Mouse (Mus musculus) small intestine, adult 2 months (tissue): ENCODE results near the gene Akap13. TPM values are rescaled to one million over a fixed set of nuclear protein-coding genes. Genes with fewer than 3 reads are reported as not detected.

ENCODE experiments used
- H3K27ac ChIP-seq: fragments of 200-500 bp; 2 replicates; pipeline ENCODE4 v1.5.1; 2012; ENCODE audit warnings: low read depth, low read length, control low read depth, inconsistent platforms; ENCODE audit not compliant: insufficient read depth
- H3K27me3 ChIP-seq: fragments of 200-500 bp; 2 replicates; pipeline ENCODE4 v1.6.1; 2012; ENCODE audit warnings: mild to moderate bottlenecking, moderate library complexity, low read length, inconsistent platforms; ENCODE audit not compliant: control insufficient read depth, insufficient read depth
- H3K36me3 ChIP-seq: fragments of 200-500 bp; 2 replicates; pipeline ENCODE4 v1.6.1; 2012; ENCODE audit warnings: mild to moderate bottlenecking, low read length, control low read depth, inconsistent platforms; ENCODE audit not compliant: control insufficient read depth, insufficient read depth
- H3K4me1 ChIP-seq: fragments of 200-500 bp; 2 replicates; pipeline ENCODE4 v1.6.1; 2012; ENCODE audit warnings: low read length, inconsistent platforms, mixed read lengths; ENCODE audit not compliant: control insufficient read depth, insufficient read depth, insufficient read length
- H3K4me3 ChIP-seq: fragments of 200-500 bp; 2 replicates; pipeline ENCODE4 v1.5.1; 2012; ENCODE audit warnings: low read depth, mild to moderate bottlenecking, control low read depth, inconsistent platforms, low read length, moderate library complexity
- CTCF ChIP-seq: fragments of 200-500 bp; IDR thresholded peaks from 2 replicates; pipeline ENCODE4 v1.5.1; 2012; ENCODE audit warnings: low read depth, mild to moderate bottlenecking, control low read depth, inconsistent platforms, low read length, moderate library complexity, mixed read lengths; ENCODE audit not compliant: insufficient replicate concordance, insufficient read length; ENCODE audit errors: extremely low read depth
- POLR2A ChIP-seq: fragments of 200-500 bp; IDR thresholded peaks from 2 replicates; pipeline ENCODE4 v1.6.1; 2012; ENCODE audit warnings: low read depth, mild to moderate bottlenecking, control low read depth, inconsistent platforms, low read length, moderate library complexity
- WGBS: fragments of 180-500 bp; shearing (Covaris S2); methylation state at CpG from one replicate; pipeline ENCODE4 v1.1.7; 2018; 5-methylcytosine and 5-hydroxymethylcytosine counted together
- polyA plus RNA-seq: library from polyadenylated mRNA; depleted of rRNA; stranded (reverse); fragments of >200 nt; gene quantifications from 2 replicates; pipeline ENCODE4 v1.2.3, GENCODE M21; 2012

Gene Akap13
- polyA plus RNA-seq, 1 experiment, result 15.8 TPM

GRCm38 (mm10) chr7:75686046-75686826, 230.9 kb downstream of the Akap13 start:
- WGBS, result 73% methylated on average over 7 of the region's 7 CpGs
- peak overlapping the region; percentile 87 for H3K27ac ChIP-seq

GRCm38 (mm10) chr7:75686827-75687164, 231.5 kb downstream of the Akap13 start:
- TF ChIP-seq CTCF, result no peak
- no peak for TF ChIP-seq POLR2A
- Histone ChIP-seq H3K4me3 (no peak overlapping the region), H3K36me3 (peaks cover 34% of the 10 kb centered on the region), H3K27me3 (no peaks in the 10 kb centered on the region), H3K27ac (peak overlapping the region; percentile 41; the same call in 1 of the 2 replicates), H3K4me1 (peaks cover 3% of the 10 kb centered on the region; the same call in 1 of the 2 replicates)
- WGBS, result 82% methylated on average over 1 of the region's 1 CpGs

More at GRCm38 (mm10) chr7:75686046-75686826, 230.9 kb downstream of the Akap13 start:
- Histone ChIP-seq H3K36me3 (peaks cover 34% of the 10 kb centered on the region), H3K27me3 (no peaks in the 10 kb centered on the region), H3K4me1 (peaks cover 3% of the 10 kb centered on the region; the same call in 1 of the 2 replicates), H3K4me3 (no peak overlapping the region)
- TF ChIP-seq POLR2A, result no peak
- TF ChIP-seq CTCF, result no peak

GRCm38 (mm10) chr7:75688144-75688543, 232.8 kb downstream of the Akap13 start:
- WGBS, result 89% methylated on average over 3 of the region's 3 CpGs
- H3K4me3 ChIP-seq, result no peak overlapping the region
- H3K4me1 ChIP-seq, result peaks cover 3% of the 10 kb centered on the region; the same call in 1 of the 2 replicates
- no peak overlapping the region for H3K27ac ChIP-seq
- H3K27me3 ChIP-seq, result no peaks in the 10 kb centered on the region
- no peak for TF ChIP-seq POLR2A
- peaks cover 31% of the 10 kb centered on the region for H3K36me3 ChIP-seq

GRCm38 (mm10) chr7:75694777-75695176, 239.4 kb downstream of the Akap13 start:
- 90% methylated on average over 5 of the region's 5 CpGs for WGBS

GRCm38 (mm10) chr7:75699836-75700235, 244.5 kb downstream of the Akap13 start:
- H3K36me3 ChIP-seq, result peaks cover 44% of the 10 kb centered on the region
- no peak overlapping the region for H3K4me3 ChIP-seq
- H3K27ac ChIP-seq, result no peak overlapping the region
- no peaks in the 10 kb centered on the region for H3K4me1 ChIP-seq
- no peaks in the 10 kb centered on the region for H3K27me3 ChIP-seq
- WGBS, result 85% methylated on average over 5 of the region's 5 CpGs
- TF ChIP-seq POLR2A, result no peak
- TF ChIP-seq CTCF, result no peak

More at GRCm38 (mm10) chr7:75694777-75695176, 239.4 kb downstream of the Akap13 start:
- peaks cover 26% of the 10 kb centered on the region for H3K36me3 ChIP-seq
- no peaks in the 10 kb centered on the region for H3K27me3 ChIP-seq
- H3K27ac ChIP-seq, result no peak overlapping the region
- H3K4me3 ChIP-seq, result no peak overlapping the region
- H3K4me1 ChIP-seq, result no peaks in the 10 kb centered on the region
- no peak for TF ChIP-seq POLR2A
- TF ChIP-seq CTCF, result no peak

- 0 out of 2 replicates have a peak overlapping the region, but pooled peaks have one; percentile 28 for H3K27ac ChIP-seq
- H3K4me3 ChIP-seq, result no peak overlapping the region
- TF ChIP-seq CTCF, result no peak
- no peak for TF ChIP-seq POLR2A
- no peaks in the 10 kb centered on the region for H3K4me1 ChIP-seq
- H3K36me3 ChIP-seq, result peaks cover 46% of the 10 kb centered on the region
- WGBS, result 85% methylated on average over 10 of the region's 10 CpGs
- no peaks in the 10 kb centered on the region for H3K27me3 ChIP-seq
These were observed 245.5 kb downstream of the Akap13 start for GRCm38 (mm10) chr7:75700771-75701345.

- 71% methylated on average over 7 of the region's 7 CpGs for WGBS
- Histone ChIP-seq H3K4me1 (no peaks in the 10 kb centered on the region), H3K36me3 (peaks cover 46% of the 10 kb centered on the region), H3K27ac (peak overlapping the region; percentile 44), H3K27me3 (no peaks in the 10 kb centered on the region), H3K4me3 (peak overlapping the region; percentile 44)
- TF ChIP-seq POLR2A (no peak), CTCF (no peak)
These were observed 246.4 kb downstream of the Akap13 start for GRCm38 (mm10) chr7:75701761-75702160.
